Mouse (Mus musculus): Measurements from ENCODE around the gene Actr3b. TPM values are rescaled to one million over a fixed set of nuclear protein-coding genes. Genes with fewer than 3 reads are reported as not detected.

Actr3b gene
- polyA plus RNA-seq, 1 experiment, result 1.7 TPM

DNA sequence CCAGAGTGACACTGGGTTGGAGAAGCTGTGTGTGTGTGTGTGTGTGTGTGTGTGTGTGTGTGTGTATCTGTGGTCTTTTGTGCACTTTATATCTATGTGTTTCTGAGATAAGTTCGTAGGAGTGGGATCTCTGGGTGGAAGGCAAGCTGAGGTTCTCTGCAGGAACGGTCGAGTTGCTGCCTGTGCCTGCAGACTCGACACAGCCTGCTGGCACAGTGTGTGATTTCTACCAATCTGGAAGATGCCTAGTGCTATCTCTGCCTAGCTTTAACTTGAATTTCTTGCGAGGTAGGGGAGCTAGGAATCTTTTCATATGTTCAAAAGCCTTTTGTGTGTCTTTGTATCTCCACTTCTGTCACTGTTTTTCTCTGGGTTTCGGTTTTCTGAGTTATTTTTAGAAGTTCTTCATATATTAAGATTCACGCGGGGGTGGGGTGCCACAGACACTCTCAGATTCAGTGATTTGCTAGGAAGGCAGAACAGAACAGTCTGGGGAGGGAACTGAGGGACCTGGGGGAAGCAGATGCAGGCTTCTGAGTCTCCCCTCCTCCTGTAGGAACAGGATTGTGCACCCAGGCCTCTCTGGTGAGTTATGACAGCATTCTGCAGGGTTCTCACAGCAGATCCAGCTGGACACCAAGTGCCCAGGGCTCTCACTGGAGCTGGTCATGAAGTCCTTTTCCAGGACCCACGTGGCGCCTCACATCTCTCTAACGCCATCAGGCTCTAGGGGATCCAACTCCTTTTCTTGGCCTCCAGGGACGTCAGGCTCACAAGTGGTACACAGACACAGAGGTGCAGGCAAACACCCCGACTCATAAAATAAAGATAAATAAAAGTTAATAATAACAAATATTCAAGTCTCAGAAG is 14.4 kb downstream of the Actr3b start:
- no peak overlapping the region for H3K4me3 ChIP-seq (ENCODE audit: control insufficient read depth, low read depth, low read length)
- no peaks in the 10 kb centered on the region for H3K36me3 ChIP-seq (ENCODE audit: control insufficient read depth, insufficient read depth, low read length)
- peak overlapping the region; percentile 43; the same call in 1 of the 2 replicates for H3K27ac ChIP-seq (ENCODE audit: control insufficient read depth, insufficient read depth, low read depth, low read length)
- H3K4me1 ChIP-seq (ENCODE audit: control insufficient read depth, insufficient read depth, low read length), result no peaks in the 10 kb centered on the region; the same call in 1 of the 2 replicates
- H3K27me3 ChIP-seq (ENCODE audit: control insufficient read depth, insufficient read depth, low read length), result no peaks in the 10 kb centered on the region
- TF ChIP-seq CTCF (IDR thresholded peaks at IDR 0.05; ENCODE audit: control insufficient read depth, insufficient read depth, insufficient replicate concordance, low read depth, low read length) (no peak), POLR2A (IDR thresholded peaks at IDR 0.05; ENCODE audit: control insufficient read depth, low read depth, low read length) (no peak)

GRCm38 (mm10) chr5:25791570-25791969 is 31.8 kb downstream of the Actr3b start:
- H3K4me3 ChIP-seq (ENCODE audit: control insufficient read depth, low read depth, low read length), result no peak overlapping the region
- no peaks in the 10 kb centered on the region for H3K4me1 ChIP-seq (ENCODE audit: control insufficient read depth, insufficient read depth, low read length)
- no peaks in the 10 kb centered on the region for H3K36me3 ChIP-seq (ENCODE audit: control insufficient read depth, insufficient read depth, low read length)
- no peaks in the 10 kb centered on the region for H3K27me3 ChIP-seq (ENCODE audit: control insufficient read depth, insufficient read depth, low read length)
- TF ChIP-seq CTCF (IDR thresholded peaks at IDR 0.05; ENCODE audit: control insufficient read depth, insufficient read depth, insufficient replicate concordance, low read depth, low read length) (no peak), POLR2A (IDR thresholded peaks at IDR 0.05; ENCODE audit: control insufficient read depth, low read depth, low read length) (no peak)
- H3K27ac ChIP-seq (ENCODE audit: control insufficient read depth, insufficient read depth, low read depth, low read length), result no peak overlapping the region

GRCm38 (mm10) chr5:25797776-25798175 is 38.0 kb downstream of the Actr3b start:
- Histone ChIP-seq H3K4me3 (ENCODE audit: control insufficient read depth, low read depth, low read length) (no peak overlapping the region), H3K4me1 (ENCODE audit: control insufficient read depth, insufficient read depth, low read length) (no peaks in the 10 kb centered on the region), H3K27ac (ENCODE audit: control insufficient read depth, insufficient read depth, low read depth, low read length) (no peak overlapping the region), H3K27me3 (ENCODE audit: control insufficient read depth, insufficient read depth, low read length) (no peaks in the 10 kb centered on the region), H3K36me3 (ENCODE audit: control insufficient read depth, insufficient read depth, low read length) (no peaks in the 10 kb centered on the region)
- TF ChIP-seq CTCF (IDR thresholded peaks at IDR 0.05; ENCODE audit: control insufficient read depth, insufficient read depth, insufficient replicate concordance, low read depth, low read length) (no peak), POLR2A (IDR thresholded peaks at IDR 0.05; ENCODE audit: control insufficient read depth, low read depth, low read length) (no peak)

GRCm38 (mm10) chr5:25800929-25801328 is 41.1 kb downstream of the Actr3b start:
- TF ChIP-seq CTCF (IDR thresholded peaks at IDR 0.05; ENCODE audit: control insufficient read depth, insufficient read depth, insufficient replicate concordance, low read depth, low read length) (no peak), POLR2A (IDR thresholded peaks at IDR 0.05; ENCODE audit: control insufficient read depth, low read depth, low read length) (no peak)
- H3K4me3 ChIP-seq (ENCODE audit: control insufficient read depth, low read depth, low read length), result no peak overlapping the region
- no peaks in the 10 kb centered on the region for H3K36me3 ChIP-seq (ENCODE audit: control insufficient read depth, insufficient read depth, low read length)
- no peaks in the 10 kb centered on the region for H3K4me1 ChIP-seq (ENCODE audit: control insufficient read depth, insufficient read depth, low read length)
- H3K27me3 ChIP-seq (ENCODE audit: control insufficient read depth, insufficient read depth, low read length), result no peaks in the 10 kb centered on the region
- no peak overlapping the region for H3K27ac ChIP-seq (ENCODE audit: control insufficient read depth, insufficient read depth, low read depth, low read length)

DNA sequence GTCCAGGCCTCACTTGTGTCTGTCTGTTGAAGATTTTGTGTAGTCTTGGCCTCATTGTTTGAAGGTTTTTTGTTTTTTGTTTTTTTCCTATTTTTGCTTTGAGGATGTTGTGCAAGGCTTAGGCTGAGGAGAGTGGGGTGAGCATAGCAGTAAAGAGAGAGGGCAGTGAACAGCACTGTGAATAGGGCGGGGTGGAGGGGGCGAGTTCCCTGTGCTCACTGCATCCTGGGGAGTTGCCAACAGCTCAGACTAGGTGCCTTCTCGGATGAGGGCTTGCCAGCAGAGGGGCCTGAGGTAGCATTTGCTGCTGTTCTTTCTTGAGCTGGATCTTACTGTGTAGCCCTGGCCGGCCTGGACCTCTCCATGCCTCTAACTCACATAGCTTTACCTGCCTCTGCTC is 41.9 kb downstream of the Actr3b start:
- H3K4me3 ChIP-seq (ENCODE audit: control insufficient read depth, low read depth, low read length), result no peak overlapping the region
- H3K36me3 ChIP-seq (ENCODE audit: control insufficient read depth, insufficient read depth, low read length), result no peaks in the 10 kb centered on the region
- H3K27me3 ChIP-seq (ENCODE audit: control insufficient read depth, insufficient read depth, low read length), result no peaks in the 10 kb centered on the region
- H3K4me1 ChIP-seq (ENCODE audit: control insufficient read depth, insufficient read depth, low read length), result no peaks in the 10 kb centered on the region
- no peak overlapping the region for H3K27ac ChIP-seq (ENCODE audit: control insufficient read depth, insufficient read depth, low read depth, low read length)
- TF ChIP-seq CTCF (IDR thresholded peaks at IDR 0.05; ENCODE audit: control insufficient read depth, insufficient read depth, insufficient replicate concordance, low read depth, low read length) (no peak), POLR2A (IDR thresholded peaks at IDR 0.05; ENCODE audit: control insufficient read depth, low read depth, low read length) (no peak)

DNA sequence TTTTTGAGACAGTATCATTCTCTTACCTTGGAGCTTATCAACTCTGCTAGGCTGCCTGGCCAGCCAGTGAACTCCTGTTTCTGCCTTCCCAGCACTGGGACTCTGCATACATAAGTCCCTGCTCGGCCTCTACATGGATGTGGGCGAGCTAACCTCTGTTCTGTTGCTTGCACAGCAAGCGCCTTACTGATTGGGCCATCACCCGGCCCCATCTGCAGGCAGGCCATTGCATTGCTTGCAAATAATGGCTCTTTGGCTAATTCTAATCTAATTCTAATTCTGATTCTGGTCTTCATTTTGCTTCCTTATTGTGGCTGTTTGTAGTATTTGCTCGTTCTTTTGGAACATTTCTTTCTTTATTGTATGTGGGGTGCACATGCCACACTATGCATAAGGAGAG is 44.8 kb downstream of the Actr3b start:
- Histone ChIP-seq H3K36me3 (ENCODE audit: control insufficient read depth, insufficient read depth, low read length) (no peaks in the 10 kb centered on the region), H3K4me3 (ENCODE audit: control insufficient read depth, low read depth, low read length) (no peak overlapping the region), H3K4me1 (ENCODE audit: control insufficient read depth, insufficient read depth, low read length) (no peaks in the 10 kb centered on the region), H3K27ac (ENCODE audit: control insufficient read depth, insufficient read depth, low read depth, low read length) (no peak overlapping the region), H3K27me3 (ENCODE audit: control insufficient read depth, insufficient read depth, low read length) (no peaks in the 10 kb centered on the region)
- TF ChIP-seq POLR2A (IDR thresholded peaks at IDR 0.05; ENCODE audit: control insufficient read depth, low read depth, low read length), result no peak
- TF ChIP-seq CTCF (IDR thresholded peaks at IDR 0.05; ENCODE audit: control insufficient read depth, insufficient read depth, insufficient replicate concordance, low read depth, low read length), result no peak

- Histone ChIP-seq H3K27ac (ENCODE audit: control insufficient read depth, insufficient read depth, low read depth, low read length) (no peak overlapping the region), H3K27me3 (ENCODE audit: control insufficient read depth, insufficient read depth, low read length) (no peaks in the 10 kb centered on the region), H3K36me3 (ENCODE audit: control insufficient read depth, insufficient read depth, low read length) (no peaks in the 10 kb centered on the region), H3K4me3 (ENCODE audit: control insufficient read depth, low read depth, low read length) (no peak overlapping the region), H3K4me1 (ENCODE audit: control insufficient read depth, insufficient read depth, low read length) (no peaks in the 10 kb centered on the region)
- TF ChIP-seq CTCF (IDR thresholded peaks at IDR 0.05; ENCODE audit: control insufficient read depth, insufficient read depth, insufficient replicate concordance, low read depth, low read length) (no peak), POLR2A (IDR thresholded peaks at IDR 0.05; ENCODE audit: control insufficient read depth, low read depth, low read length) (no peak)
Observed at GRCm38 (mm10) chr5:25812922-25813321, 53.1 kb downstream of the Actr3b start.

Measured in testis, adult 2 months (tissue).